Mouse (Mus musculus) inflammation-experienced regulatory T-cells, adult 6 months (primary cell): Measurements from ENCODE around the gene Znrf3. TPM values are rescaled to one million over a fixed set of nuclear protein-coding genes. Genes with fewer than 3 reads are reported as not detected.

Experiments used
- ATAC-seq: one replicate; pipeline ENCODE4 v1.8.0; 2017
- polyA plus RNA-seq, 3 experiments: library from polyadenylated mRNA; unstranded; fragments of 100-300 nt; shearing (Covaris generic); gene quantifications; one replicate each; pipeline ENCODE4 v1.2.1; 2017

Znrf3 gene
- polyA plus RNA-seq, 3 experiments from 2014 or later = 3.3 to 19.8 (median 17.3) TPM

- no peak for ATAC-seq
Observed at GRCm38 (mm10) chr11:5314796-5315195, 129.9 kb downstream of the Znrf3 start.

- no peak for ATAC-seq
Observed at GRCm38 (mm10) chr11:5314330-5314741, 130.3 kb downstream of the Znrf3 start.

GRCm38 (mm10) chr11:5307024-5307905, 137.4 kb downstream of the Znrf3 start:
- no peak for ATAC-seq

GRCm38 (mm10) chr11:5306017-5306416, 138.6 kb downstream of the Znrf3 start:
- ATAC-seq = no peak

- ATAC-seq = no peak
Observed at GRCm38 (mm10) chr11:5304526-5304925, 140.1 kb downstream of the Znrf3 start.

GRCm38 (mm10) chr11:5298007-5298372, 146.7 kb downstream of the Znrf3 start:
- no peak for ATAC-seq

GRCm38 (mm10) chr11:5297148-5298006, 147.3 kb downstream of the Znrf3 start:
- ATAC-seq = no peak

- peak; percentile 41 for ATAC-seq
Observed at GRCm38 (mm10) chr11:5296576-5297115, 148.0 kb downstream of the Znrf3 start.

- no peak for ATAC-seq
Observed at GRCm38 (mm10) chr11:5294805-5295204, 149.8 kb downstream of the Znrf3 start.

- ATAC-seq = no peak
Observed at GRCm38 (mm10) chr11:5290691-5291090, 154.0 kb downstream of the Znrf3 start.

- ATAC-seq = no peak
Observed at GRCm38 (mm10) chr11:5289826-5290580, 154.6 kb downstream of the Znrf3 start.

- ATAC-seq = no peak
Observed at GRCm38 (mm10) chr11:5283987-5284386, 160.7 kb downstream of the Znrf3 start.

GRCm38 (mm10) chr11:5280932-5281331, 163.7 kb downstream of the Znrf3 start:
- no peak for ATAC-seq

- no peak for ATAC-seq
Observed at GRCm38 (mm10) chr11:5278463-5278862, 166.2 kb downstream of the Znrf3 start.

- ATAC-seq = no peak
Observed at GRCm38 (mm10) chr11:5277307-5277971, 167.2 kb downstream of the Znrf3 start.

- no peak for ATAC-seq
Observed at GRCm38 (mm10) chr11:5275216-5275615, 169.4 kb downstream of the Znrf3 start.

GRCm38 (mm10) chr11:5272536-5273234, 172.0 kb downstream of the Znrf3 start:
- no peak for ATAC-seq

- no peak for ATAC-seq
Observed at GRCm38 (mm10) chr11:5272066-5272360, 172.6 kb downstream of the Znrf3 start.

GRCm38 (mm10) chr11:5271274-5272065, 173.2 kb downstream of the Znrf3 start:
- no peak for ATAC-seq

GRCm38 (mm10) chr11:5269846-5270461, 174.7 kb downstream of the Znrf3 start:
- no peak for ATAC-seq
